Mouse (Mus musculus) CH12.LX (cell line): ENCODE results near the gene B3galt2.

Experiments
- CHD1 ChIP-seq: IDR thresholded peaks from 2 replicates; pipeline ENCODE4 v1.6.1; 2012; ENCODE audit warnings: low read depth, low read length, improper control_type of control experiment, inconsistent platforms
- CTCF ChIP-seq, 2 experiments: IDR thresholded peaks in 1 of 2; conservative IDR thresholded peaks in 1 of 2; 2 replicates each; pipeline ENCODE4 v1.5.1; 2011 to 2012; ENCODE audit warnings: low read depth in 2 of 2, low read length in 2 of 2, improper control_type of control experiment in 1 of 2, inconsistent platforms in 1 of 2, mild to moderate bottlenecking in 1 of 2, moderate library complexity in 1 of 2
- MAZ ChIP-seq: IDR thresholded peaks from 2 replicates; pipeline ENCODE4 v1.6.1; 2012; ENCODE audit warnings: low read depth, mild to moderate bottlenecking, inconsistent platforms, low read length, improper control_type of control experiment, moderate library complexity
- MXI1 ChIP-seq: IDR thresholded peaks from 2 replicates; pipeline ENCODE4 v1.6.1; 2011; ENCODE audit warnings: mild to moderate bottlenecking, low read depth, low read length, improper control_type of control experiment
- POLR2A ChIP-seq: IDR thresholded peaks from 2 replicates; pipeline ENCODE4 v1.6.1; 2011; ENCODE audit warnings: low read depth, mild to moderate bottlenecking, improper control_type of control experiment, low read length
- SIN3A ChIP-seq: IDR thresholded peaks from 2 replicates; pipeline ENCODE4 v1.6.1; 2012; ENCODE audit warnings: low read length, improper control_type of control experiment, inconsistent platforms
- ZNF384 ChIP-seq: IDR thresholded peaks from 2 replicates; pipeline ENCODE4 v1.6.1; 2012; ENCODE audit warnings: low read depth, low read length, improper control_type of control experiment, inconsistent platforms

GRCm38 (mm10) chr1:143640650-143641407, at the start of gene B3galt2:
- TF ChIP-seq CHD1: no peak
- no peak for TF ChIP-seq MXI1
- no peak for TF ChIP-seq MAZ
- TF ChIP-seq ZNF384: no peak
- TF ChIP-seq POLR2A: no peak
- TF ChIP-seq CTCF (conservative IDR thresholded peaks at IDR 0.05 in 1 of 2, IDR thresholded peaks at IDR 0.05 in 1 of 2; ENCODE audit: low read depth in 2 of 2, low read length in 2 of 2): no peak
- no peak for TF ChIP-seq SIN3A
